Mouse (Mus musculus) testis, adult 2 months (tissue): ENCODE measurements around the gene Fis1. TPM values are rescaled to one million over a fixed set of nuclear protein-coding genes. Genes with fewer than 3 reads are reported as not detected.

ENCODE experiments used
- H3K27ac ChIP-seq: fragments of 200-500 bp; 2 replicates; pipeline ENCODE4 v1.5.1; 2012; ENCODE audit warnings: low read depth, low read length; ENCODE audit not compliant: control insufficient read depth, insufficient read depth
- H3K27me3 ChIP-seq: fragments of 200-500 bp; 2 replicates; pipeline ENCODE4 v1.6.1; 2012; ENCODE audit warnings: mild to moderate bottlenecking, low read length, moderate library complexity; ENCODE audit not compliant: control insufficient read depth, insufficient read depth
- H3K36me3 ChIP-seq: fragments of 200-500 bp; 2 replicates; pipeline ENCODE4 v1.6.1; 2012; ENCODE audit warnings: mild to moderate bottlenecking, low read length; ENCODE audit not compliant: control insufficient read depth, insufficient read depth
- H3K4me1 ChIP-seq: fragments of 200-500 bp; 2 replicates; pipeline ENCODE4 v1.6.1; 2012; ENCODE audit warnings: low read length; ENCODE audit not compliant: control insufficient read depth, insufficient read depth
- H3K4me3 ChIP-seq: fragments of 200-500 bp; 2 replicates; pipeline ENCODE4 v1.5.1; 2012; ENCODE audit warnings: low read depth, mild to moderate bottlenecking, low read length, moderate library complexity, mixed read lengths; ENCODE audit not compliant: control insufficient read depth
- CTCF ChIP-seq: fragments of 200-500 bp; IDR thresholded peaks from 2 replicates; pipeline ENCODE4 v1.5.1; 2012; ENCODE audit warnings: low read depth, mild to moderate bottlenecking, inconsistent platforms, low read length, moderate library complexity; ENCODE audit not compliant: control insufficient read depth, insufficient read depth, insufficient replicate concordance
- POLR2A ChIP-seq: fragments of 200-500 bp; IDR thresholded peaks from 2 replicates; pipeline ENCODE4 v1.6.1; 2012; ENCODE audit warnings: low read depth, mild to moderate bottlenecking, inconsistent platforms, low read length, moderate library complexity; ENCODE audit not compliant: control insufficient read depth
- polyA plus RNA-seq: library from polyadenylated mRNA; depleted of rRNA; stranded (reverse); fragments of >200 nt; gene quantifications from 2 replicates; pipeline ENCODE4 v1.2.3, GENCODE M21; 2012; rRNA removed

Fis1 gene
- polyA plus RNA-seq, result 71.3 and 76.5 TPM in 2 replicates

DNA sequence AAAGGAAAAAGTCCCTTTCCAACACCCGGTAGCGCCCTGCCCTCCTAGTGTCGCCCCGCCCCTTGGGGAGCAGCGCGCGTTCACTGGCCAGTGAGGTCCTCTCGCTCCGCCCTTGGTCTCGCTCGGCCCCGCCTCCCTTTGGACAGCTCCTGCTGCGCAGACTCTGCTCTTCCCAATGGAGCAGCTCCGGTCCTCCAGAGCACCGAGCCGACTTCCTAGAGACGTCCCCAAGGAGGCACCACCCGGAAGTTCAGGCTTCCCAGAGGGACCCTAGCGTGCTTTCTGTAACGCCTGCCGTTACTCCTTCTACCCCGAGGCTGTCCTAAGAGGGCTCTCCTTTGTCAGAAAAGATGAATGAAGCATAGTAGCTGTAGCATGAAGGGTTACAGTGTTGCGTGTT lies at the start of gene Fis1:
Fis1 (plus strand) TSS at position 261 of the 400 bp plus-strand sequence.
- Histone ChIP-seq H3K4me3 (peak within 1 kb of the TSS; percentile 94), H3K36me3 (no peaks in the 10 kb centered on the region), H3K4me1 (peaks cover 3% of the 10 kb centered on the region), H3K27ac (peak within 1 kb of the TSS; percentile 95), H3K27me3 (no peaks in the 10 kb centered on the region)
- no peak for TF ChIP-seq CTCF
- TF ChIP-seq POLR2A, result peak; percentile 69

DNA sequence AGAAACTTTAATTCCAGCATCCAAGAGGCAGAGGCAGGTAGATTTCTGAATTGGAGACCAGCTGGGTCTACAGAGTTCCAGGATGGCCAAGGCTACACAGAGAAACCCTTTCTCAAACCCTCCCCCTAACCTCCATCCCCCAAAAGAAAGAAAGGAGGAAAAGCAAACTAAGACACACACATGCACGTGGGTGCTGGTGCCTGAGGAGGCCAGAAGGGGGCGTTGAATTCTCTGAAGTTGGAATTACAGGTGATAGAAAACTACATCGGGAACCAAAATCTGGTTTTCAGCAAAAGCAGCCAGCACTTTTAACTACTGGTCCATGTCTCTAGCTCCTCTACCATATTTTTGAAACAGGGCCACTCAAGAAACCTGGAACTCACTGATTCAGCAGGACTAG lies 48.5 kb upstream of the Fis1 start:
- TF ChIP-seq POLR2A (no peak), CTCF (no peak)
- H3K27me3 ChIP-seq, result no peaks in the 10 kb centered on the region
- H3K4me1 ChIP-seq, result peaks cover 3% of the 10 kb centered on the region

DNA sequence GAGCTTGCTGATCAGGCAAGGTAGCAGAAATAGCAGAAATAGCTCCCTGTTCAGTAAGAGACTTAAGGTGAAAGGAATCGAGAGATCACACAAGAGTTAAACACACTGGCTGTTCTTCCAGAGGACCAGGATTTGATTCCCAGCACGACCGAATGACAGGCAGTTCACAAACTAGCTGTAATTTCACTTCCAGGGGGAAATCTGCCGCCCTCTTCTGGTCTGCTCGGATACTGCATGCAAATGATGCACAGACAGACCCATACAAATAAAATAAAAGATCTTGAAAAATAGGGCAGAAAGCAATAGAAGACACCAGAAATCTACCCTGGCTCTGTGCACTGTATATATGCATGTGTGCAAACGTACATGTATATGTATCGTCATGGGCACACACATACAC lies 47.4 kb upstream of the Fis1 start:
- TF ChIP-seq POLR2A (no peak), CTCF (no peak)
- H3K4me3 ChIP-seq, result no peak overlapping the region
- H3K27ac ChIP-seq, result no peak overlapping the region
- H3K4me1 ChIP-seq, result peaks cover 3% of the 10 kb centered on the region
- no peaks in the 10 kb centered on the region for H3K36me3 ChIP-seq
- no peaks in the 10 kb centered on the region for H3K27me3 ChIP-seq

More for the DNA sequence above, 48.5 kb upstream of the Fis1 start:
- Histone ChIP-seq H3K4me3 (no peak overlapping the region), H3K27ac (no peak overlapping the region), H3K36me3 (no peaks in the 10 kb centered on the region)

DNA sequence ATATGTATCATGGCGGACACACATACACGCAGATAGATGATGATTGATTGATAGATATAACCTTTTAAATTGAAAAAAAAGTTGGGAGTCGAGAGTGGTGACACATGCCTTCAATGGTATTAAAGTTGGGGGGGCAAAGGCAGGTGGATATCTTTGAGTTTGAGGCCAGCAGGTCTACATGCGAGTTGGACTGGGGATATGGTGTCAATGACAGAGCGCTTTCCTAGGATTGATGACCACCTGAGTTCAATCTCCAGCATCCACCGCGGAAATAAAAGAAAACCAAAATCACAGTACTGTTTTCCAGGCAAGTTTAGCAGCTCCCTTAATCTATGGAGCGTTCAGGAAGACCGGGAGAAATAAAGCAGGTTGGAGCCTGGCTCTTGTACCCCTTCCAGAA lies 45.5 kb upstream of the Fis1 start:
- Histone ChIP-seq H3K27ac (peak overlapping the region; percentile 79), H3K27me3 (no peaks in the 10 kb centered on the region), H3K4me1 (no peaks in the 10 kb centered on the region; the same call in none of the 2 replicates), H3K36me3 (no peaks in the 10 kb centered on the region), H3K4me3 (peak overlapping the region; percentile 100)
- no peak for TF ChIP-seq CTCF

DNA sequence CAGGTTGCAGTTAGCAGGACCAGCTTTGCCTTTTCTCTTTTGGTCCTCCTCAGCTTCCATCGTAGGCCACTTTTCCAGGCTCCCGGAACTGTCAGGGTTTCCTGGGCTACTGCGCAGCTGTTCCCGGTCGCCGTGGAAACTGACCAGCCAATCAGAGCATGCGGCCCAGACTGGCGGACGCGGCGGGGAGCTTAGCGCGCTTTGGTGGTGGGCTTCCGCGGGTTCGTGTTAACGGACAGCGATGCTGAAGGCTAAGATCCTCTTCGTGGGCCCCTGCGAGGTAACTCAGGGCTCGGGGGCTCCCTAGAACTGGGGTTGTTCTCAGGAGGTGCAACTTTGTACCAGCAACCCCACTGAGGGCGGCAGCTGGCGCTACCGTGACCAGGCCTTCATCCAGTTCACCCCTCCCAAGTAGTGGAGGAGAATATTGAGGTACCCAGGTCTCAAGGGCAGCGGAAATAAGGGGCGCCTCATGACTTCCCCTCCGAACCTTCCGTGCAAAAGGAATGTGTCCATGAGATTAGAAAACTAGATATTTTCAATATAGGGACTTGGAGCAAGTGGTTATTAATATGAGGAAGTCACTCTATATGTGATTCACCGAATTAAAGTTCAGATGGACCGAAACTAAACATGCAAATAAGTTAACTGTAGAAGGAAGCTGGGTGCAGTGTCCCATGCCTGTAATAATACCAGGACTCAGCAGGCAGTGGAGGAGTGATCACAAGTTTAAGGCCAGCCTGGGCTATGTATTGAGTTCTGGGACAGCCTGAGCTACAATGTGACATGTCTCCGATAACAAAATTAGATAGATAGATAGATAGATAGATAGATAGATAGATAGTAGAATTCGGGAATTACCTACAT lies 44.9 kb upstream of the Fis1 start, which contains the start of gene Ift22:
Ift22 (plus strand) TSS at position 160 of the 867 bp plus-strand sequence.
- Histone ChIP-seq H3K36me3 (no peaks in the 10 kb centered on the region), H3K4me1 (no peaks in the 10 kb centered on the region; the same call in none of the 2 replicates), H3K4me3 (peak within 1 kb of the TSS; percentile 100), H3K27me3 (no peaks in the 10 kb centered on the region), H3K27ac (peak within 1 kb of the TSS; percentile 95)
- TF ChIP-seq POLR2A (peak; percentile 93), CTCF (no peak)

DNA sequence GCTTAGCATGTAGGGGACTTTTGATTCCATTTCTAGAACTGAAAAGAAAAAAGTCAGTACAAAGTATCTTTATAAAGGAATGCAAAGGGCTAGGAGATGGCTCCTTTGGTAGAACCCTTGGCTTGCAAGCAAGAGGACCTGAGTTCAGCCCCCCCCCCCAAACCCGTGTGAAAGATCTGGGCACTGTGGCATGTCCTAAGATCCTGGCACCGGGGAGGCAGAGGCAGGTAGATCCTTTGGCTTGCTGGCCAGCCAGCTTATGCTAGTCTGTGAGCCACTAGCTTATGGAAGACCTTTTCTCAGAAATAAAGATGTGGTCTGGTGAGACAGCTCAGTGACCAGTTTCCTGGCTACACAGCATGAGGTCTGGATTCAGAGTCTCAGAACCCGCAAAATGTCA lies 38.9 kb upstream of the Fis1 start:
- H3K27me3 ChIP-seq, result no peaks in the 10 kb centered on the region
- TF ChIP-seq POLR2A, result no peak
- no peak for TF ChIP-seq CTCF
- H3K4me1 ChIP-seq, result no peaks in the 10 kb centered on the region; the same call in 1 of the 2 replicates
- no peaks in the 10 kb centered on the region; the same call in none of the 2 replicates for H3K36me3 ChIP-seq
- no peak overlapping the region for H3K27ac ChIP-seq
- no peak overlapping the region for H3K4me3 ChIP-seq

DNA sequence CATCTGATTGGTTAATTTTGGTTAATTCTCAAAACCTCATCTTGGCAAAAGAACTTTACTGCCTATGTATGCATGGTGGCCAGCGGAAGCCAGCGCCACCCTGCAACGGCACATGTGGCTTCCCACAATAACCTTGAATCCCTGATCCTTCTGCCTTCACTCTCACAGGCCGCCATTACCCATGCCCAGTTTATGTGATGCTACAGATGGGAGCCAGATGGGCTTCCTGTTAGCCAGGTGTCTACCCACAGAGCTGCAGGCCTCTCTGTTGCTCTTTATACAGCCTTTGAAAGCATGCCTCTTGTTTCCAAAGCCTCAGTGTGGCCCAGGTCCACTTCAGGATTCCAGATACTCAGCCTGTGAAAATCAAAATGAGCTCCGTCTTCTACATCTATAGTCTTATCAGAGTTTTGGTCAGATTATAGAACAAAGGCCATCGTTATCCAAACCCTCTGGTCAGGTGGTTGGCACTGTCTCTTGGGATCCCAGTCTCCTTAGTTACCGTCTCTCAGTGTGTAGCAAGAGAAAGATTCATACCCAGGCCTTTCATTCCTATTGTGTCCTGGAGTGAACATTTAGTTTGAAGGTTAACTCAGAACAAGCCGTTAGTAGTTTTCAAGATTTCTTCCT lies 35.3 kb upstream of the Fis1 start:
- peaks cover 8% of the 10 kb centered on the region for H3K36me3 ChIP-seq
- H3K4me1 ChIP-seq, result peaks cover 6% of the 10 kb centered on the region
- H3K4me3 ChIP-seq, result peak overlapping the region; percentile 73
- H3K27ac ChIP-seq, result peak overlapping the region; percentile 16; the same call in 1 of the 2 replicates
- no peaks in the 10 kb centered on the region for H3K27me3 ChIP-seq
- no peak for TF ChIP-seq POLR2A
- TF ChIP-seq CTCF, result no peak
